Comparison of ENCODE assay signal across 8 mouse cellular contexts in the genomic region with DNA sequence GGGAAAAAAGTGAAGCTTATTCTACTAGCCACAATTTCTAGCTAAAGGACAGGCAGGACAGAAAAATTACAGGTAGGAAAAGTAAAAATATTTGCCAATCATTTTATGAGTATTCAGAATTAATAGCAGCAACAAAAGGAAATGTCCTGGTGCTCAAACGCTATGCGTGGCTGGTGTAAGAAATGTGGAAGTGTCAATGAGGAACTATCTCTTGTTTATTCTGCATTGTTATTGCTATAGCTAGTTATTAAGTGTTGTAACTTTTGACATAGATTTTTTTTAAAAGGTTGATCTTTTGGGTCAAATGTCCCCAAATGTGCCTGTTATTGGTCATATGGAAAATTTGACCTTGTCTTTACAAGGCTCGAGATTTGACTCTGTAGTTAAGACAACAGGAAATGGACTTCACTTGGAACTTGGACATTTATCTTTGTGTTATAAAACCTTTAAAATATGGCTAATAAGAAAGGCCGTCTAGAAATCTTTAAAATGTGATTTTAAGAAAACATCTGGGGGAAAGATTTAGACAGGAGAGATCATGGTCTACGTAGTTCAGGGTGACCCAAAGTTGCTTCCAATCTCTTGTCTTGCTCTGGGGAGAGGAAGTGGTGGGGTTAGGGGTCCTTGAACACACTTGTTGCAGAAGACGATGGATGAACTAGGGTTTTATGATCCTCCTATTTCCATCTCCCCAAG. TPM values are rescaled to one million over a fixed set of nuclear protein-coding genes. Genes with fewer than 3 reads are reported as not detected.
DNase-seq lines count a peak whose midpoint lies in the region; ATAC-seq and TF ChIP-seq lines count a peak whose summit lies in the region.

No protein-coding gene starts in this region.

- no peaks in the 10 kb centered on the region for H3K9me3 ChIP-seq in forebrain, embryonic 10.5 days
- no peaks in the 10 kb centered on the region for H3K9me3 ChIP-seq in forebrain, postnatal 0 days (ENCODE audit: low read length)
- no peaks in the 10 kb centered on the region for H3K9me3 ChIP-seq in intestine, postnatal 0 days (ENCODE audit: control insufficient read depth)
- no peaks in the 10 kb centered on the region for H3K9me3 ChIP-seq in midbrain, embryonic 16.5 days (replicated peaks; ENCODE audit: control insufficient read depth, low read length, poor library complexity, severe bottlenecking)

- no peak overlapping the region for H3K4me2 ChIP-seq in forebrain, postnatal 0 days (ENCODE audit: low read depth)
- no peak overlapping the region for H3K4me2 ChIP-seq in intestine, postnatal 0 days (replicated peaks; ENCODE audit: low read depth)
- no peak overlapping the region for H3K4me2 ChIP-seq in midbrain, embryonic 16.5 days (ENCODE audit: low read length)

- no peaks in the 10 kb centered on the region for H3K36me3 ChIP-seq in forebrain, embryonic 10.5 days (replicated peaks)
- no peaks in the 10 kb centered on the region for H3K36me3 ChIP-seq in forebrain, postnatal 0 days (ENCODE audit: insufficient read depth)
- H3K36me3 ChIP-seq in intestine, postnatal 0 days (ENCODE audit: control insufficient read depth, insufficient read depth) = no peaks in the 10 kb centered on the region
- H3K36me3 ChIP-seq in midbrain, embryonic 16.5 days (ENCODE audit: control insufficient read depth, insufficient read depth, low read length) = no peaks in the 10 kb centered on the region

- peaks cover 10% of the 10 kb centered on the region for H3K4me1 ChIP-seq in forebrain, embryonic 10.5 days
- no peaks in the 10 kb centered on the region for H3K4me1 ChIP-seq in forebrain, postnatal 0 days (ENCODE audit: insufficient read depth)
- no peaks in the 10 kb centered on the region for H3K4me1 ChIP-seq in intestine, postnatal 0 days (replicated peaks; ENCODE audit: control insufficient read depth, insufficient read depth, low read length)
- H3K4me1 ChIP-seq in midbrain, embryonic 16.5 days (ENCODE audit: control insufficient read depth, insufficient read depth, low read length) = peaks cover 4% of the 10 kb centered on the region; the same call in 1 of the 2 replicates

- no peak for TF ChIP-seq CTCF in forebrain, postnatal 0 days (IDR thresholded peaks at IDR 0.05; ENCODE audit: low read depth)
- TF ChIP-seq CTCF in intestine, postnatal 0 days (IDR thresholded peaks at IDR 0.05; ENCODE audit: low read depth) = no peak

- peak overlapping the region; percentile 64; the same call in 1 of the 2 replicates for H3K4me3 ChIP-seq in forebrain, embryonic 10.5 days
- H3K4me3 ChIP-seq in forebrain, postnatal 0 days (ENCODE audit: low read depth, low read length) = no peak overlapping the region
- peak overlapping the region; percentile 76; the same call in 1 of the 2 replicates for H3K4me3 ChIP-seq in intestine, postnatal 0 days (ENCODE audit: low read depth, low read length)
- no peak overlapping the region for H3K4me3 ChIP-seq in midbrain, embryonic 16.5 days (ENCODE audit: low read depth, low read length)

- no peak overlapping the region for H3K9ac ChIP-seq in forebrain, postnatal 0 days
- H3K9ac ChIP-seq in intestine, postnatal 0 days (ENCODE audit: low read depth, low read length) = no peak overlapping the region
- H3K9ac ChIP-seq in midbrain, embryonic 16.5 days (ENCODE audit: low read depth, low read length) = no peak overlapping the region

- no peak for ATAC-seq in forebrain, postnatal 0 days
- no peak for ATAC-seq in intestine, postnatal 0 days
- ATAC-seq in midbrain, embryonic 16.5 days = 0 out of 2 replicates have a peak, but pooled peaks have one; percentile 50

- WGBS in forebrain, embryonic 10.5 days = 80% methylated on average over 6 of the region's 6 CpGs
- WGBS in forebrain, postnatal 0 days = 82% methylated on average over 6 of the region's 6 CpGs
- 75% methylated on average over 6 of the region's 6 CpGs for WGBS in intestine, postnatal 0 days
- 78% methylated on average over 6 of the region's 6 CpGs for WGBS in midbrain, embryonic 16.5 days

- no peak for DNase-seq in forebrain, embryonic 10.5 days (ENCODE audit: extremely low spot score, low spot score)
- no peak for DNase-seq in forebrain, postnatal 0 days
- DNase-seq in lung, postnatal 25 days (ENCODE audit: low spot score) = peak; percentile 8
- DNase-seq in lung, postnatal 4 days = no peak
- DNase-seq in Muller cell, postnatal 12 days (ENCODE audit: inconsistent ontology term) = no peak
- no peak for DNase-seq in urinary bladder, postnatal 10 days (ENCODE audit: low spot score)

- peaks cover 17% of the 10 kb centered on the region for H3K27me3 ChIP-seq in forebrain, embryonic 10.5 days (ENCODE audit: poor library complexity, severe bottlenecking)
- no peaks in the 10 kb centered on the region for H3K27me3 ChIP-seq in forebrain, postnatal 0 days (ENCODE audit: insufficient read depth, low read length)
- no peaks in the 10 kb centered on the region for H3K27me3 ChIP-seq in intestine, postnatal 0 days (replicated peaks; ENCODE audit: control insufficient read depth, insufficient read depth, low read length)
- peaks cover 4% of the 10 kb centered on the region; the same call in 1 of the 2 replicates for H3K27me3 ChIP-seq in midbrain, embryonic 16.5 days (ENCODE audit: control insufficient read depth, insufficient read depth, low read depth, low read length)

- H3K27ac ChIP-seq in forebrain, embryonic 10.5 days = no peak overlapping the region
- no peak overlapping the region for H3K27ac ChIP-seq in forebrain, postnatal 0 days (ENCODE audit: low read depth, low read length)
- no peak overlapping the region for H3K27ac ChIP-seq in intestine, postnatal 0 days (ENCODE audit: low read depth, low read length)
- H3K27ac ChIP-seq in midbrain, embryonic 16.5 days (ENCODE audit: low read length) = no peak overlapping the region

RNA-seq across cellular contexts. Expression of a gene that starts 0.6 kb away (rescaled TPM):
- polyA plus RNA-seq in forebrain, embryonic 10.5 days (2016; fragmentation: Nextera tagmentation; extraction: Ambion mirVana) = 9.2 and 10.4 TPM in 2 replicates
- 7.9 and 9.1 TPM in 2 replicates for total RNA-seq in forebrain, postnatal 0 days (2014; rRNA removed)
- 9.3 and 9.8 TPM in 2 replicates for polyA plus RNA-seq in forebrain, postnatal 0 days (2015; fragmentation: Nextera tagmentation; extraction: Ambion mirVana)
- 16.2 and 19.1 TPM in 2 replicates for polyA plus RNA-seq in intestine, postnatal 0 days (2015; fragmentation: Nextera tagmentation; extraction: Ambion mirVana)
- 6.7 and 7.6 TPM in 2 replicates for polyA plus RNA-seq in midbrain, embryonic 16.5 days (2015; fragmentation: Nextera tagmentation; extraction: Ambion mirVana)

RNA-seq across cellular contexts. Expression of a gene that starts 39.2 kb away (rescaled TPM):
- polyA plus RNA-seq in forebrain, embryonic 10.5 days (2016; fragmentation: Nextera tagmentation; extraction: Ambion mirVana) = 11.2 and 11.3 TPM in 2 replicates
- 28.7 and 39.5 TPM in 2 replicates for total RNA-seq in forebrain, postnatal 0 days (2014; rRNA removed)
- 16.6 and 19.7 TPM in 2 replicates for polyA plus RNA-seq in forebrain, postnatal 0 days (2015; fragmentation: Nextera tagmentation; extraction: Ambion mirVana)
- 3.5 and 3.8 TPM in 2 replicates for polyA plus RNA-seq in intestine, postnatal 0 days (2015; fragmentation: Nextera tagmentation; extraction: Ambion mirVana)
- 17.7 and 18.2 TPM in 2 replicates for polyA plus RNA-seq in midbrain, embryonic 16.5 days (2015; fragmentation: Nextera tagmentation; extraction: Ambion mirVana)

RNA-seq across cellular contexts. Expression of a gene that starts 43.9 kb away (rescaled TPM):
- polyA plus RNA-seq in forebrain, embryonic 10.5 days (2016; fragmentation: Nextera tagmentation; extraction: Ambion mirVana) = 120 and 122 TPM in 2 replicates
- 135 and 159 TPM in 2 replicates for total RNA-seq in forebrain, postnatal 0 days (2014; rRNA removed)
- 42.6 and 56.4 TPM in 2 replicates for polyA plus RNA-seq in forebrain, postnatal 0 days (2015; fragmentation: Nextera tagmentation; extraction: Ambion mirVana)
- polyA plus RNA-seq in intestine, postnatal 0 days (2015; fragmentation: Nextera tagmentation; extraction: Ambion mirVana) = 25.9 and 30.4 TPM in 2 replicates
- 50.1 and 53.6 TPM in 2 replicates for polyA plus RNA-seq in midbrain, embryonic 16.5 days (2015; fragmentation: Nextera tagmentation; extraction: Ambion mirVana)

Comparison
In these comparisons a context has a peak if more than half of its experiments do, and no peak if none do; other contexts are left out.
1. H3K4me3 ChIP-seq: peak in forebrain, embryonic 10.5 days (single experiment) and intestine, postnatal 0 days (single experiment); none in forebrain, postnatal 0 days (single experiment) and midbrain, embryonic 16.5 days (single experiment).